Mouse (Mus musculus): Measurements from ENCODE around the gene Dtnbp1. TPM values are rescaled to one million over a fixed set of nuclear protein-coding genes. Genes with fewer than 3 reads are reported as not detected.

Dtnbp1 gene
- total and polyA plus RNA-seq, 3 experiments: 24.2 to 59.5 TPM; not detected in 1

GRCm38 (mm10) chr13:44983635-44984401 is 18.1 kb downstream of the Dtnbp1 start:
- no peak overlapping the region for H3K27ac ChIP-seq (ENCODE audit: control insufficient read depth, low read depth, low read length)
- H3K4me3 ChIP-seq (ENCODE audit: control insufficient read depth in 1 of 2, insufficient read depth in 1 of 2, low read depth in 2 of 2, low read length in 2 of 2): no peak overlapping the region
- H3K4me1 ChIP-seq (ENCODE audit: control insufficient read depth in 1 of 2, insufficient read depth in 2 of 2, low read length in 2 of 2): peaks cover 13 to 15% of the 10 kb centered on the region in 2 experiments
- no peak for TF ChIP-seq GABPA (IDR thresholded peaks at IDR 0.05; ENCODE audit: low read depth, low read length)
- no peak for TF ChIP-seq ZC3H11A (IDR thresholded peaks at IDR 0.05; ENCODE audit: low read depth, low read length)
- TF ChIP-seq MYB (IDR thresholded peaks at IDR 0.05; ENCODE audit: low read depth, low read length): no peak
- TF ChIP-seq MXI1 (IDR thresholded peaks at IDR 0.05; ENCODE audit: low read depth, low read length): no peak
- no peak for TF ChIP-seq USF1 (IDR thresholded peaks at IDR 0.05; ENCODE audit: low read depth, low read length)
- TF ChIP-seq MYC (IDR thresholded peaks at IDR 0.05; ENCODE audit: low read depth, low read length): no peak
- no peak overlapping the region for H3K9ac ChIP-seq (ENCODE audit: control insufficient read depth, low read depth, low read length, poor library complexity, severe bottlenecking)
- no peaks in the 10 kb centered on the region for H3K79me2 ChIP-seq (ENCODE audit: control insufficient read depth, insufficient read depth, low read length, poor library complexity)
- DNase-seq (ENCODE audit: low read depth, low spot score): no peak
- H3K36me3 ChIP-seq (ENCODE audit: control insufficient read depth in 1 of 2, insufficient read depth in 2 of 2, low read length in 2 of 2): peaks cover 0 to 22% of the 10 kb centered on the region in 2 experiments; a peak in 3 of 4 replicates
- no peaks in the 10 kb centered on the region for H3K27me3 ChIP-seq (ENCODE audit: control insufficient read depth in 1 of 2, insufficient read depth in 2 of 2, low read length in 2 of 2)
- no peaks in the 10 kb centered on the region for H3K9me3 ChIP-seq (replicated peaks; ENCODE audit: insufficient read depth, low read length)

GRCm38 (mm10) chr13:44982799-44983198 is 19.1 kb downstream of the Dtnbp1 start:
- no peak overlapping the region for H3K27ac ChIP-seq (ENCODE audit: control insufficient read depth, low read depth, low read length)
- peaks cover 13 to 15% of the 10 kb centered on the region in 2 experiments for H3K4me1 ChIP-seq (ENCODE audit: control insufficient read depth in 1 of 2, insufficient read depth in 2 of 2, low read length in 2 of 2)
- H3K79me2 ChIP-seq (ENCODE audit: control insufficient read depth, insufficient read depth, low read length, poor library complexity): no peaks in the 10 kb centered on the region
- no peak overlapping the region for H3K4me3 ChIP-seq (ENCODE audit: control insufficient read depth in 1 of 2, insufficient read depth in 1 of 2, low read depth in 2 of 2, low read length in 2 of 2)
- no peak for DNase-seq (ENCODE audit: low read depth, low spot score)
- H3K9me3 ChIP-seq (replicated peaks; ENCODE audit: insufficient read depth, low read length): no peaks in the 10 kb centered on the region
- no peak for TF ChIP-seq USF1 (IDR thresholded peaks at IDR 0.05; ENCODE audit: low read depth, low read length)
- no peak for TF ChIP-seq E2F4 (IDR thresholded peaks at IDR 0.05; ENCODE audit: borderline replicate concordance, low read depth, low read length)
- no peak for TF ChIP-seq GATA1 (IDR thresholded peaks at IDR 0.05; ENCODE audit: low read depth, low read length)
- TF ChIP-seq ZMIZ1 (IDR thresholded peaks at IDR 0.05; ENCODE audit: low read depth, low read length): no peak
- TF ChIP-seq TCF12 (IDR thresholded peaks at IDR 0.05; ENCODE audit: low read depth, low read length): no peak
- no peak for TF ChIP-seq ZNF384 (IDR thresholded peaks at IDR 0.05; ENCODE audit: low read depth, low read length)
- TF ChIP-seq TAL1 (IDR thresholded peaks at IDR 0.05; ENCODE audit: low read length): no peak
- no peak for TF ChIP-seq MYC (IDR thresholded peaks at IDR 0.05; ENCODE audit: low read depth, low read length)
- TF ChIP-seq MXI1 (IDR thresholded peaks at IDR 0.05; ENCODE audit: low read depth, low read length): no peak
- no peak for TF ChIP-seq ELF1 (IDR thresholded peaks at IDR 0.05; ENCODE audit: low read depth, low read length)
- TF ChIP-seq MAZ (IDR thresholded peaks at IDR 0.05; ENCODE audit: low read depth, low read length): no peak
- no peak for TF ChIP-seq MAX (IDR thresholded peaks at IDR 0.05; ENCODE audit: low read length)
- no peak for TF ChIP-seq JUND (IDR thresholded peaks at IDR 0.05; ENCODE audit: low read depth, low read length)
- no peak for TF ChIP-seq CHD2 (IDR thresholded peaks at IDR 0.05; ENCODE audit: low read length)
- no peak for TF ChIP-seq ZKSCAN1 (IDR thresholded peaks at IDR 0.05; ENCODE audit: low read depth, low read length)
- no peak for TF ChIP-seq SIN3A (IDR thresholded peaks at IDR 0.05; ENCODE audit: low read length)
- TF ChIP-seq TBP (IDR thresholded peaks at IDR 0.05; ENCODE audit: low read depth, low read length): no peak
- TF ChIP-seq EP300 (IDR thresholded peaks at IDR 0.05; ENCODE audit: low read depth in 1 of 2, low read length in 2 of 2): no peak
- H3K9ac ChIP-seq (ENCODE audit: control insufficient read depth, low read depth, low read length, poor library complexity, severe bottlenecking): no peak overlapping the region
- H3K36me3 ChIP-seq (ENCODE audit: control insufficient read depth in 1 of 2, insufficient read depth in 2 of 2, low read length in 2 of 2): peaks cover 0 to 22% of the 10 kb centered on the region in 2 experiments; a peak in 3 of 4 replicates
- no peaks in the 10 kb centered on the region for H3K27me3 ChIP-seq (ENCODE audit: control insufficient read depth in 1 of 2, insufficient read depth in 2 of 2, low read length in 2 of 2)
